Mouse (Mus musculus): ENCODE measurements around the gene Tshz2. TPM values are rescaled to one million over a fixed set of nuclear protein-coding genes. Genes with fewer than 3 reads are reported as not detected.

The Tshz2 gene
- polyA plus RNA-seq, 1 experiment from 2014 or later: 13.0 TPM

GRCm38 (mm10) chr2:169834602-169835001 is 201.8 kb downstream of the Tshz2 start:
- Histone ChIP-seq H3K27me3 (ENCODE audit: control insufficient read depth, insufficient read depth, low read length) (no peaks in the 10 kb centered on the region), H3K36me3 (ENCODE audit: control insufficient read depth, insufficient read depth, low read length) (no peaks in the 10 kb centered on the region), H3K4me2 (ENCODE audit: low read length) (no peak overlapping the region), H3K9me3 (ENCODE audit: control insufficient read depth, low read length) (no peaks in the 10 kb centered on the region), H3K4me3 (replicated peaks; ENCODE audit: low read depth, low read length) (no peak overlapping the region), H3K27ac (replicated peaks; ENCODE audit: low read depth, low read length) (no peak overlapping the region), H3K9ac (replicated peaks; ENCODE audit: low read length) (no peak overlapping the region), H3K4me1 (ENCODE audit: control insufficient read depth, insufficient read depth, low read length) (no peaks in the 10 kb centered on the region)
- DNase-seq (no peak), ATAC-seq (ENCODE audit: low FRiP score, low TSS enrichment) (no peak)
- WGBS: 34% methylated on average over 7 of the region's 7 CpGs

- WGBS: 72% methylated on average over 7 of the region's 7 CpGs
- Histone ChIP-seq H3K4me3 (replicated peaks; ENCODE audit: low read depth, low read length) (no peak overlapping the region), H3K27ac (replicated peaks; ENCODE audit: low read depth, low read length) (no peak overlapping the region), H3K36me3 (ENCODE audit: control insufficient read depth, insufficient read depth, low read length) (no peaks in the 10 kb centered on the region), H3K9ac (replicated peaks; ENCODE audit: low read length) (no peak overlapping the region), H3K4me1 (ENCODE audit: control insufficient read depth, insufficient read depth, low read length) (no peaks in the 10 kb centered on the region), H3K27me3 (ENCODE audit: control insufficient read depth, insufficient read depth, low read length) (no peaks in the 10 kb centered on the region), H3K4me2 (ENCODE audit: low read length) (no peak overlapping the region), H3K9me3 (ENCODE audit: control insufficient read depth, low read length) (no peaks in the 10 kb centered on the region)
- DNase-seq (peak; percentile 29), ATAC-seq (ENCODE audit: low FRiP score, low TSS enrichment) (no peak)
These were observed 204.3 kb downstream of the Tshz2 start for GRCm38 (mm10) chr2:169837031-169837605.

GRCm38 (mm10) chr2:169838521-169838920 is 205.7 kb downstream of the Tshz2 start:
- H3K4me3 ChIP-seq (replicated peaks; ENCODE audit: low read depth, low read length): no peak overlapping the region
- H3K27ac ChIP-seq (replicated peaks; ENCODE audit: low read depth, low read length): no peak overlapping the region
- WGBS: 90% methylated on average over 13 of the region's 13 CpGs
- no peak for ATAC-seq (ENCODE audit: low FRiP score, low TSS enrichment)
- DNase-seq: no peak
- no peaks in the 10 kb centered on the region for H3K4me1 ChIP-seq (ENCODE audit: control insufficient read depth, insufficient read depth, low read length)
- no peaks in the 10 kb centered on the region for H3K27me3 ChIP-seq (ENCODE audit: control insufficient read depth, insufficient read depth, low read length)
- H3K9ac ChIP-seq (replicated peaks; ENCODE audit: low read length): no peak overlapping the region
- H3K36me3 ChIP-seq (ENCODE audit: control insufficient read depth, insufficient read depth, low read length): no peaks in the 10 kb centered on the region
- H3K4me2 ChIP-seq (ENCODE audit: low read length): no peak overlapping the region
- no peaks in the 10 kb centered on the region for H3K9me3 ChIP-seq (ENCODE audit: control insufficient read depth, low read length)

GRCm38 (mm10) chr2:169841442-169841841 is 208.6 kb downstream of the Tshz2 start:
- no peak for DNase-seq
- Histone ChIP-seq H3K36me3 (ENCODE audit: control insufficient read depth, insufficient read depth, low read length) (no peaks in the 10 kb centered on the region), H3K4me3 (replicated peaks; ENCODE audit: low read depth, low read length) (no peak overlapping the region), H3K27me3 (ENCODE audit: control insufficient read depth, insufficient read depth, low read length) (no peaks in the 10 kb centered on the region), H3K9me3 (ENCODE audit: control insufficient read depth, low read length) (no peaks in the 10 kb centered on the region), H3K4me2 (ENCODE audit: low read length) (no peak overlapping the region), H3K9ac (replicated peaks; ENCODE audit: low read length) (no peak overlapping the region), H3K27ac (replicated peaks; ENCODE audit: low read depth, low read length) (no peak overlapping the region), H3K4me1 (ENCODE audit: control insufficient read depth, insufficient read depth, low read length) (no peaks in the 10 kb centered on the region)
- WGBS: 80% methylated on average over 10 of the region's 10 CpGs
- ATAC-seq (ENCODE audit: low FRiP score, low TSS enrichment): no peak

- no peak overlapping the region for H3K4me2 ChIP-seq (ENCODE audit: low read length)
- H3K27ac ChIP-seq (replicated peaks; ENCODE audit: low read depth, low read length): no peak overlapping the region
- H3K4me1 ChIP-seq (ENCODE audit: control insufficient read depth, insufficient read depth, low read length): no peaks in the 10 kb centered on the region
- WGBS: 85% methylated on average over 6 of the region's 6 CpGs
- DNase-seq (no peak), ATAC-seq (ENCODE audit: low FRiP score, low TSS enrichment) (no peak)
- no peaks in the 10 kb centered on the region for H3K9me3 ChIP-seq (ENCODE audit: control insufficient read depth, low read length)
- H3K36me3 ChIP-seq (ENCODE audit: control insufficient read depth, insufficient read depth, low read length): no peaks in the 10 kb centered on the region
- H3K9ac ChIP-seq (replicated peaks; ENCODE audit: low read length): no peak overlapping the region
- H3K27me3 ChIP-seq (ENCODE audit: control insufficient read depth, insufficient read depth, low read length): no peaks in the 10 kb centered on the region
- no peak overlapping the region for H3K4me3 ChIP-seq (replicated peaks; ENCODE audit: low read depth, low read length)
These were observed 209.7 kb downstream of the Tshz2 start for GRCm38 (mm10) chr2:169842494-169842893.

- Histone ChIP-seq H3K36me3 (ENCODE audit: control insufficient read depth, insufficient read depth, low read length) (no peaks in the 10 kb centered on the region), H3K27me3 (ENCODE audit: control insufficient read depth, insufficient read depth, low read length) (no peaks in the 10 kb centered on the region), H3K4me3 (replicated peaks; ENCODE audit: low read depth, low read length) (no peak overlapping the region), H3K27ac (replicated peaks; ENCODE audit: low read depth, low read length) (no peak overlapping the region), H3K9ac (replicated peaks; ENCODE audit: low read length) (no peak overlapping the region), H3K4me2 (ENCODE audit: low read length) (no peak overlapping the region), H3K4me1 (ENCODE audit: control insufficient read depth, insufficient read depth, low read length) (no peaks in the 10 kb centered on the region), H3K9me3 (ENCODE audit: control insufficient read depth, low read length) (no peaks in the 10 kb centered on the region)
- whole genome bisulfite sequencing: 72% methylated on average over 6 of the region's 6 CpGs
- no peak for DNase-seq
- no peak for ATAC-seq (ENCODE audit: low FRiP score, low TSS enrichment)
These were observed 210.7 kb downstream of the Tshz2 start for GRCm38 (mm10) chr2:169843553-169843952.

GRCm38 (mm10) chr2:169849077-169849476 is 216.3 kb downstream of the Tshz2 start:
- ATAC-seq (ENCODE audit: low FRiP score, low TSS enrichment) (no peak), DNase-seq (peak; percentile 76)
- whole genome bisulfite sequencing: 41% methylated on average over 7 of the region's 7 CpGs
- Histone ChIP-seq H3K9me3 (ENCODE audit: control insufficient read depth, low read length) (no peaks in the 10 kb centered on the region), H3K36me3 (ENCODE audit: control insufficient read depth, insufficient read depth, low read length) (no peaks in the 10 kb centered on the region), H3K4me3 (replicated peaks; ENCODE audit: low read depth, low read length) (no peak overlapping the region), H3K9ac (replicated peaks; ENCODE audit: low read length) (no peak overlapping the region), H3K4me1 (ENCODE audit: control insufficient read depth, insufficient read depth, low read length) (no peaks in the 10 kb centered on the region), H3K4me2 (ENCODE audit: low read length) (no peak overlapping the region), H3K27ac (replicated peaks; ENCODE audit: low read depth, low read length) (no peak overlapping the region), H3K27me3 (ENCODE audit: control insufficient read depth, insufficient read depth, low read length) (no peaks in the 10 kb centered on the region)

GRCm38 (mm10) chr2:169849541-169849940 is 216.7 kb downstream of the Tshz2 start:
- no peaks in the 10 kb centered on the region for H3K36me3 ChIP-seq (ENCODE audit: control insufficient read depth, insufficient read depth, low read length)
- ATAC-seq (ENCODE audit: low FRiP score, low TSS enrichment) (no peak), DNase-seq (no peak)
- no peak overlapping the region for H3K27ac ChIP-seq (replicated peaks; ENCODE audit: low read depth, low read length)
- 81% methylated on average over 3 of the region's 3 CpGs for WGBS
- H3K27me3 ChIP-seq (ENCODE audit: control insufficient read depth, insufficient read depth, low read length): no peaks in the 10 kb centered on the region
- H3K4me3 ChIP-seq (replicated peaks; ENCODE audit: low read depth, low read length): no peak overlapping the region
- no peaks in the 10 kb centered on the region for H3K9me3 ChIP-seq (ENCODE audit: control insufficient read depth, low read length)
- no peak overlapping the region for H3K9ac ChIP-seq (replicated peaks; ENCODE audit: low read length)
- no peaks in the 10 kb centered on the region for H3K4me1 ChIP-seq (ENCODE audit: control insufficient read depth, insufficient read depth, low read length)
- no peak overlapping the region for H3K4me2 ChIP-seq (ENCODE audit: low read length)

GRCm38 (mm10) chr2:169851606-169852005 is 218.8 kb downstream of the Tshz2 start:
- Histone ChIP-seq H3K9ac (replicated peaks; ENCODE audit: low read length) (no peak overlapping the region), H3K36me3 (ENCODE audit: control insufficient read depth, insufficient read depth, low read length) (no peaks in the 10 kb centered on the region), H3K4me3 (replicated peaks; ENCODE audit: low read depth, low read length) (no peak overlapping the region), H3K4me2 (ENCODE audit: low read length) (no peak overlapping the region), H3K27ac (replicated peaks; ENCODE audit: low read depth, low read length) (no peak overlapping the region), H3K9me3 (ENCODE audit: control insufficient read depth, low read length) (no peaks in the 10 kb centered on the region), H3K27me3 (ENCODE audit: control insufficient read depth, insufficient read depth, low read length) (no peaks in the 10 kb centered on the region), H3K4me1 (ENCODE audit: control insufficient read depth, insufficient read depth, low read length) (no peaks in the 10 kb centered on the region)
- no peak for ATAC-seq (ENCODE audit: low FRiP score, low TSS enrichment)
- DNase-seq: no peak
- 84% methylated on average over 5 of the region's 5 CpGs for WGBS
